Mouse (Mus musculus) layer of hippocampus, adult 8-10 months (tissue): ENCODE results near the gene Tex44. TPM values are rescaled to one million over a fixed set of nuclear protein-coding genes. Genes with fewer than 3 reads are reported as not detected.

Experiments
- DNase-seq, 2 experiments: peaks; one replicate each; pipeline ENCODE4 v3.0.0; 2022; ENCODE audit warnings: low spot score in 2 of 2
- total RNA-seq, 4 experiments: library from RNA; stranded (reverse); gene quantifications; 2 replicates each; pipeline ENCODE4 v1.2.4; 2022

Tex44 gene
- total RNA-seq, 4 experiments from 2014 or later = not detected

- DNase-seq = no peak
Observed at GRCm38 (mm10) chr1:86423879-86424278, 2.2 kb upstream of the Tex44 start.

DNA sequence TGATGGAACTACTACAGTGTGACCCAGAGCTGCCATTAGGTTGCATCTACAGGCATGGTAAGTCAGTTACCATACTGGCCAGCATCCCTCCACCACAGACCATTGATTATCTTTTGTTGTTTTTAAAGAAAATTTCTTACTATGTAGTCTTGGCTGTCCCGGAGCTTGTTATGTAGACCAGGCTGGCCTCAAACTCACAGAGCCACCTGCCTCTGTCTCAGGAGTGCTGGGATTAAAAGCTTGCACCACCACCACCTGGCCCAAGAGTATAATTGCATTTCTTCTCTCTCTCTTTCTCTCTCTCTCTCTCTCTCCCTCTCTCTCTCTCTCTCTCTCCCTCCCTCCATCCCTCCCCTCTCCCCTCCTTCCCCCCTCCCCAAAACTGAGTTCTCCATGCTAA lies 1.8 kb upstream of the Tex44 start:
- no peak for DNase-seq

- no peak for DNase-seq
Observed at GRCm38 (mm10) chr1:86424835-86425547, 1.1 kb upstream of the Tex44 start.

DNA sequence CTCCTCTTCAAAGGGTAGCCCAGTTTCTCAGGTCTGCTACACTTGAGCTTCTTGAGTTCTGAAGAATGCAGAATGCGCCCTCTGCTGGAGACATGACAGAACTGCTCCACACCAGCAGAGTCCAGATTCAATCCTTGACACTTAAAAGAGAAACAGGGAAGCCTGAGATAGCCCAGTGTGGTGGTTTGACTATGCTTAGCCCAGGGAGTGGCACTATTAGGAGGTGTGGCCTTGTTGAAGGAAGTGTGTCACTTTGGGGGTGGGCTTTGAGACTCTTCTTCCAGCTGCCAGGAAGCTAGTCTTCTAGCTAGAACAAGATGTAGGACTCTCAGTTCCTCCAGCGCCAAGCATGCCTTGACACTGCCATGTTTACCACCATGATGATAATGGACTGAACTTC lies 3.9 kb downstream of the Tex44 start:
- DNase-seq = peak in 1 of 2 experiments; percentile 82

DNA sequence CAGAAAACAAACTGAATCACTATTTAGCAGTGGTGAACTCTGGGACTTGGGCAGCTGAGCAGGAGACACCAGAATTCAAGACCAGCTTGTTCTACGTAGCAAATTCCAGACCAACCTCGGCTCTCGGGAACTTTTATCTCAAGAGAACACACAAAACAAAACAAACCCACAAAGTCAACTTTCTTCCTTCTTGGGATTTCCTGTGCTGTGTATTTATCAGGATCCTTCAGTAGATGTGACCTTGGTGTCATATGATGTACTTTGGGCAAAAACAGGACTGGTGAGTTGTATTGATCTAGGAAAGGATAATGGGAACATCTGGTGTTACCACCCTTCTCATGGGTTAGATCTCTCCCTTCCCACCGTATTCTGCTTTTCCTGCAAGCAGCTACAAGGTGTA lies 6.6 kb downstream of the Tex44 start:
- no peak for DNase-seq

DNA sequence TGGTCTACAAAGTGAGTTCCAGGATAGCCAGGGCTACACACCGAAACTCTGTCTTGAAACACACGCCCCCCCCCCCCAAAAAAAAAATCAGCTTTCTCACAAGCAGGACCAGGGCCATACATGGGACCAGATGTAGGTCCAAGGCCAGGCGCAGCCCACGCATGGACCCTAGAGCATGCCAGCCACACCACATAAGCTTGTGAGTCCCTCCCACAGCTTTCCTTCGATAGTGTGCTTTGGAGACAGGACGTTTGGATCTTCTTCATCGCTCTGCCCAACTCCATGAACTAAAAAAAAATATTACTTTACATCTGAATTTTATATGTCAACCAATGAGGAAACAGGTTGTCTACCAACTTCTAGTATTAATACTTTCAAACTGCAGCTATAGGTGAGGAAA lies 7.2 kb downstream of the Tex44 start:
- no peak for DNase-seq

- peak in 1 of 2 experiments; percentile 77 for DNase-seq
Observed at GRCm38 (mm10) chr1:86434001-86434400, 7.9 kb downstream of the Tex44 start.

DNA sequence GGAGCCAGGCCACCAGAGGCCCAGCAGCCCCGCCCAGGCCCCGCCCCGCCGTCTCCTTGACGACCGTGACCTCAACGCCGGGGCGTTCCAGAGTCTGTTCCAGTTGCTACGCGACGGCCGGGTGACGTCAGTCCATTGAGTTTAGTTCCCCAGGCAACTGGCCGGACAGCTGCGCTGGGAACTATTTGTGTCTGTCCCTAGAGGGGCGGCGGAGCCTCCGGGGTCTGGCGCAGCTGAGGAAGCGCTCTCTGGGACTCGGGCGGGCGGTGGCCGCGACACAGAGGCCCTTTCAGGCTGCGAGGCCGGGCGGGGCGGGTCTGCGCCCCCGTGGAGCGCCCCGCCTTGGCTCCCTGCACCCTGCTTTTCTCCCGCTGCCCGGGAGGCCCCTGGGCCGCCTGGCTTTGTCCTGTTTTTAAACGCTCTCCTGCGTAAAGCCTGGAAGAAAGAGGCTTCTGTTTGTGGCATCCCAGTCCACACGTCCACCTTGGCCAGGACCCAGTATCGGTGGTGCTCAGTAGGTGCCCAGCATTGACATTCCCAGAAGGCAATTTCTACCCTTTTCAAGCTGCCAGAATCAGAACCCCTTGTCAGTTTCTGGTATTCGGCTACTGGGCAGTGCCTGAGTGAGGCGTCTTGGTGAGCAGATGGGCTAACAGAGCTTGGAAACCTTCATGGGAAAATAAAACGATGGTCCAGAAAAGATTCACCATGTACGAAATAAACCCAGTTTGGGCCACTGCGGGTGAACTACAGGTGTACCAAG lies 8.5 kb downstream of the Tex44 start:
- peak; percentile 99 for DNase-seq

- peak; percentile 72 for DNase-seq
Observed at GRCm38 (mm10) chr1:86435302-86435821, 9.2 kb downstream of the Tex44 start.

DNA sequence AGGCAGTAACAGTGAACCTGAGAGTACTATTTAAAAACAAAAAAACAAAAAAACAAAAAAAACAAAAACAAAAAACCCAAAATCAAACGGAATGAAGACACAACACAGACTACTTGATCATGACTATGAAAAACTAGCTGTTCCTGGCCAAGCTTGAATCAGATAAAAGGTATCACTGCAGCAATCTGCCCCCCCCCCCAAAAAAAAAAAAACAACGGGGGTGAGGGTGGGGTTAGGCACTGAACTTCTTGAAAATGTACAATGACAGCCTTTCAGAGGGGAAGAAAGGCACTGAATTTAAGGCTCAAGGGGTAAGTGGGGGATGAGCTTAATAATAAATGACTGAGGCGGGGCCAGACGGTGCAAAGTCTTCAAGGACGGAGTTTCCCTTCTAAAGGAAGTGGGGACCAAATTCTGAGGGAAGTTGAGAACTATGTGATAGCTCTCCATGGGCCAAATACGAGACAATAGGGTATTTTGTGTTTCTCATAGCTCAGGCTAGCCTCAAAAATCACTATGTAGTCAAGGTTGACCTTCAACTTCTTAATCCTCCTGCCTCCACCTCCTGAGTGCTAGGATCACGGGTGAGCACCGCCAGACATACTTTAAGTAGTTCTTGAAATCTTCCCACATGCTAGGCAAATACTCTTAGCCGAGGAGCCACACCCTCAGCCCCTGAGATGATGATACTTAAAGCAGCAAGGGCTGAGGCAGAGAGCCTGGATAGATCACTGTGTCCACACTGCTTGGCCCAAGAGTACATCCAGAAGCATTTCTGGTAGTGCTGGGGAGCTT lies 11.3 kb downstream of the Tex44 start:
- no peak for DNase-seq

GRCm38 (mm10) chr1:86438014-86438319 lies 11.8 kb downstream of the Tex44 start:
- DNase-seq = no peak

DNA sequence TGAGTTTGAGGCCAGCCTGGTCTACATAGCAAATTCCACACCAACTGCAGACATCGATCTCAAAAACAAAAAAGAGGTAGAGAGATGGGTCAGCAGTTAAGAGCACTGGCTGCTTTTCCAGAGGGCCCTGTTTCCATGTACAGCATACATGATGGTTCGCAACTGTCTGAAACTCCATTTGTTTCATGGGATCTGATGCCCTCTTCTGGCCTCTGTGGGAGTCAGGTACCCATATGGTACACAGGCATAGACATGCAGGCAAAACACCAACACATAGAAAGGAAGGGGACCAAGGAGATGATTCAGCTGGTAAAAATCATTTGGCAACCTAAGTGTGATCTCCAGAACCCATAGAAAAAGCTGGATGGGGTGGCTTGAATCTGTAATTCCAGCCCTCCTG lies 12.4 kb downstream of the Tex44 start:
- DNase-seq = no peak

- no peak for DNase-seq
Observed at GRCm38 (mm10) chr1:86439487-86440170, 13.5 kb downstream of the Tex44 start.

- peak; percentile 91 to 96 for DNase-seq
Observed at GRCm38 (mm10) chr1:86440171-86440886, 14.2 kb downstream of the Tex44 start.

DNA sequence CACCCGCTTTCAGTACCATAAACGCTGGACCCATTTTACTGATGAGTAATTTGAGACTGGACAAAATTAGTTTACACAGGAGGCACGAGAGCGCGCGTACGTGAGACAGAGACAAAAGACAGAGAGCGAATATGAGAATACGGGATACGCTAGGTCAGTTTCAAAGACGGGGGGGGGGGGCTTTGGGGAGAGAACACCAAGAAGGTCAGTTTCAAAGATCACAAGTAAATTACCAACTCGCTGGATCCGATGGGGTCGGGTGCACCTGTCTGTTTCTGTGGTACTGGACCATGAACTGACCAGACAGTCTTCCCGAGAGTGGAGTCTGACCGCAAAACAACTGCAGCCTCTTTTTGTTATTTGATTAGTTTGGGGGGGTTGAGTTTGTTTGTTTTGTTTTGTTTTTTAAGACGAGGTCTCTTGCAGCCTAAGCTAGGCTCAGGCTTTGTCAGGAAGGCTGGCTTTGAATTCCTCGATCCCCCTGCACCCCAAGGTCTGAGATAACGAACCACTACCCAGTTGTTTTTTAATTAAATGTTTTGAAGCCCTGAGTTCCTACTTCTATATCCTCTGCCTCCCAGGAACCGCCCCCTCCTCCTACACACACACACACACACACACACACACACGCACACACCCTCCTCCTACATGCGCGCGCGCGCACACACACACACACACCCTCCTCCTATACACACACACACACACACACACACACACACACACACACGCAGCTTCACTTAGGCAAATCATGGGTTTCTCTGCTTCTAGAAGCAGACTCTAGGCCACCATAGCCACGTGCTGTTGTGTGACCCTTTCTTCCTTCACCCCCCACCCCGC lies 15.0 kb downstream of the Tex44 start:
- no peak for DNase-seq

DNA sequence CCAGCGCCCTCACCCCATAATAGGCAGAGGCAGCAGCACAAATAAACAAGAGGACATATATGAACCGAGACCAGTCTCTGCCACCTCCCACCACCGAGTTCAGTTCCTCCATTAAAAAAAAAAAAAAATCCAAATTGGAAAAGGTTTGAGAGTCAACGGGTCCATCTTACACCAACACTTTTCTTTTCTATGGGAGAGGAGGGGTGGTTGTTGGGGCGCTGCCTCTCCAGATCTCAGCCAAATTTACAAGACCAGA lies 15.5 kb downstream of the Tex44 start:
- no peak for DNase-seq

GRCm38 (mm10) chr1:86441980-86442831 lies 16.1 kb downstream of the Tex44 start:
- DNase-seq = peak; percentile 82 to 86

DNA sequence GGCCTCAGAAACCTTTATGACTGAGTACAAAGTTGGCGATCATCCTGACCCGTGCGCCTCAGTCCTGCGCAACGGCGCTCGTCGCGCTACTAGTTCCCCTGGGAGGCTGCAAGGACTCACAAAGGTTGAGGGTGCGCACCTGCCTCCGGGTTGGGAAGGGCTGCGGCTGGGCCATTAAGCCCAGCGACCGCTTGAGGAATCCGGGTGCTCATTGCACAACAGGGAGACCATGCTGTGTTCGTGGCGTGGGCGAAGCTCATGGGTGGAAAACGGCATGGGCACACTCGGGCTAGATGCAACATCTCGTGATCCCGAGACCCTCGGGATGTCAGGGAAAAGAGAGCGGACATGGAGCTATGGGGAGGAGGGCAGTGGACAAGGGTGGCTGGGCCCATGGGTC lies 16.7 kb downstream of the Tex44 start:
- DNase-seq = no peak
